Mouse (Mus musculus) cortical plate, adult 2 months (tissue): Measurements from ENCODE around the gene Ophn1.

Experiments
- CTCF ChIP-seq: fragments of 200-500 bp; IDR thresholded peaks from 2 replicates; pipeline ENCODE4 v1.5.1; 2011; ENCODE audit warnings: mild to moderate bottlenecking, control low read depth, low read length; ENCODE audit not compliant: insufficient read depth; ENCODE audit errors: extremely low read depth
- POLR2A ChIP-seq: fragments of 200-500 bp; IDR thresholded peaks from 2 replicates; pipeline ENCODE4 v1.6.1; 2011; ENCODE audit warnings: mild to moderate bottlenecking, low read length, control low read depth; ENCODE audit not compliant: insufficient read depth; ENCODE audit errors: extremely low read depth

GRCm38 (mm10) chrX:98904226-98904625 lies 13.4 kb upstream of the Ophn1 start:
- TF ChIP-seq CTCF, result no peak
- TF ChIP-seq POLR2A, result no peak
